Mouse (Mus musculus): ENCODE results near the gene Sart3.

DNA sequence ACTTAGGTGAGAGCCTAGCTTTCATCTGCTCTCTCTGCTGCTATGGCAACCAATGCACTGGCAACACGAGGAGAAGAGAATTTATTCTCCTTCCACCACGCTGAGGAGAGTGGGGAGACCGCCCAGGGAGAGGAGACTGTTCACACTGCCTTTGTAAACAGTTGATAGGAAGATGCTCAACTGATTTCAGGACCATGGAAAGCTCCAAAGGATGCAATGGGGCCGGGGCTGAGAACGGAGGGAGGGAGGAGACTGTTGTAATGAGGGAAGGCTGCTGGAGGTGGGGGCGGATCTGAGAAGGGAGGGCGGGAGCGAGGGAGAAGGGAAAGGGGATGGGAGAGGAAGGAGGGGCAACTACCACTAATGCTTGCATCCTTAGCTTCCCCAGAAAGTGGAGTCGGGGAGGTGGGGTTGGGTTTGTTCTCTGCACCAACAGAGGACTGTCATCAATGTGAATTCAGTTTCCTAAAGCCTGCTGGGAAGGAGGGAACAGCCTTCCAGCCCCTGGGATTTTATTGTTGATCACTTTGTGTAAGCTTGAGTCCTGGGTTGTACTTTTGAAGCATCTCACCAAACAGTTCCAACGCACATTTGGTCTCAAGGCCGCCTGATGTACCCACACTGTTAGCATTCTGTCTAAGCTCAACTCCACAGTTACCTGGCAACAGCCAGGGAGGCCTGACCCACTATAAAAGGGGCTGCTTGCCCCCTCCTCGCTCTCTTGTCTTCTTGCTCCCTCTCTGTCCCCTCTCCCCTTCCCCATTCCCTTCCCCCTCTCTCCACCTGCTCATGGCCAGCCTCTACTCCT is 55.5 kb downstream of the Sart3 start:
- TF ChIP-seq EP300 (IDR thresholded peaks at IDR 0.05; ENCODE audit: insufficient read depth, low read depth, low read length) (no peak), POLR2A (IDR thresholded peaks at IDR 0.05; ENCODE audit: insufficient read depth, low read depth, low read length) (no peak), CTCF (IDR thresholded peaks at IDR 0.05) (no peak)
